Mouse (Mus musculus) ES-E14 (cell line): ENCODE data around the gene Gm13279. TPM values are rescaled to one million over a fixed set of nuclear protein-coding genes. Genes with fewer than 3 reads are reported as not detected.
"Not testable (repeated sequence)": the region's sequence is repeated elsewhere in the genome, so short reads cannot be mapped to it uniquely, and the experiment has no call there.

Experiments used
- DNase-seq: peaks from one replicate; pipeline ENCODE4 v3.0.0-alpha.2; 2013; ENCODE audit warnings: low read depth, low spot score
- H3K27ac ChIP-seq: 2 replicates; pipeline ENCODE4 v1.5.1; 2012; ENCODE audit warnings: low read depth, mild to moderate bottlenecking, low read length, moderate library complexity, mixed read lengths; ENCODE audit not compliant: poor library complexity, insufficient read depth, severe bottlenecking
- H3K36me3 ChIP-seq: 2 replicates; pipeline ENCODE4 v1.6.1; 2012; ENCODE audit warnings: mild to moderate bottlenecking, low read length, moderate library complexity, mixed read lengths; ENCODE audit not compliant: control insufficient read depth, poor library complexity, insufficient read depth, severe bottlenecking
- H3K4me1 ChIP-seq, 2 experiments: fragments of 150-350 bp in 1 of 2; sonication (generic) in 1 of 2; 2 replicates each; pipeline ENCODE4 v1.6.1; 2012; ENCODE audit warnings: low read length in 2 of 2, mild to moderate bottlenecking in 1 of 2, mixed read lengths in 1 of 2; ENCODE audit not compliant: control insufficient read depth in 2 of 2, insufficient read depth in 2 of 2, poor library complexity in 1 of 2
- H3K4me3 ChIP-seq, 2 experiments: fragments of 150-350 bp in 1 of 2; sonication (generic) in 1 of 2; 2 replicates each; pipeline ENCODE4 v1.5.1; 2012; ENCODE audit warnings: low read length in 2 of 2, low read depth in 1 of 2, mild to moderate bottlenecking in 1 of 2, mixed read lengths in 1 of 2; ENCODE audit not compliant: insufficient read depth in 1 of 2, poor library complexity in 1 of 2, severe bottlenecking in 1 of 2
- H3K9ac ChIP-seq: 2 replicates; pipeline ENCODE4 v1.6.1; 2012; ENCODE audit warnings: low read depth, mild to moderate bottlenecking, low read length, mixed read lengths; ENCODE audit not compliant: poor library complexity, insufficient read depth, severe bottlenecking
- H3K9me3 ChIP-seq: fragments of 150-350 bp; sonication (generic); 2 replicates; pipeline ENCODE4 v1.6.1; 2012; ENCODE audit warnings: low read depth, mild to moderate bottlenecking, low read length; ENCODE audit not compliant: control insufficient read depth, insufficient read depth
- in situ Hi-C, 2 experiments: fragments of 600-800 bp; cut with MboI; formaldehyde crosslinking; loops; one replicate each; pipeline ENCODE4 v1.15.1; 2025; ENCODE audit warnings: low sequenced_read_pairs in 2 of 2, inconsistent platforms in 1 of 2; ENCODE audit not compliant: unreplicated experiment in 2 of 2
- total RNA-seq: library from RNA; depleted of rRNA; stranded (reverse); fragments of 300-350 nt; gene quantifications from 2 replicates; pipeline ENCODE4 v1.2.3, GENCODE M21; 2012

The Gm13279 gene
- total RNA-seq, 1 experiment = not detected

DNA sequence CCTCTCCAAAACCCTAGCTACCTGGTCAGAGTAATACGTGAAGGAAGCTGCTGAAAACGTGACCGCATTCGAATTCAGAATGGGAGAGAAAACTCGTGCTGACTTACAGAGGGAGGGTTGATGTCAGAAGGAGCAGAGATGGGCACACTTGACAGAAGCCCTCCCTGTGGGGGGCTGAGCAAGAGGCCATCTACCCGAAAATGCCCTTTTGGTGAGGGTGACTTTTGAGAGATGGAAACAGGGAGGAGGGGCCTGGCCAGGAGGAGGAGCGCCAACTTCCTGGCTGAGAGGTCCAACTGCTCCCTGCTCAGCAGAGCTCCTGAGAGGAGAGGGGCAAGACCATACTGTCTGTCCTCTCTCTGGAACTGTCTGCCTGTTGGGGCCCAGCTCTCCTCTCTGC lies 15.4 kb upstream of the Gm13279 start, which contains the start of gene Ifnz:
Ifnz (plus strand) TSS at position 301 of the 400 bp plus-strand sequence.
- in situ Hi-C loops, H3K27ac ChIP-seq, H3K36me3 ChIP-seq, H3K4me1 ChIP-seq, H3K4me3 ChIP-seq, H3K9ac ChIP-seq, H3K9me3 ChIP-seq, DNase-seq: not testable (repeated sequence)

DNA sequence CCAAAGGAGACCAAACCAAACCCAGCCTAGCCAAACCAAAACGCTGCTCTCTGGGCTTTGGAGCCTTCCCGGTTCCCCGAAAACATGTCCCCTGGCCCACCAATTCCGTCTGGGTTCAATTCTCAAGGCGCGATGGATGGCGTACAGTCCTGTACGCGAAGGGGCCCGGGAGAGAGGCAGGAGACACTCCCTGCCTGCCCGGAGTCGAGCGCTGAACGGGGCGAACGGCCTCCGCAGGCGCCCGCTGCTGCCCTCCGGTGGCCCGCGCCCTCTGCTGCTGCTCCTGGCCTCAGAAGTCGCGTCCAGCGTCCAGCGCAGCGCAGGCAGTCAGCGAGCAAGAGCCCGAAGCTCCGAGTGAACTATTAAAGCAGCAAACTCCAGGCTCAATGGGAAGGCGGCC lies 14.9 kb upstream of the Gm13279 start:
- H3K27ac ChIP-seq, DNase-seq, H3K9ac ChIP-seq, H3K4me1 ChIP-seq, in situ Hi-C loops, H3K36me3 ChIP-seq, H3K4me3 ChIP-seq, H3K9me3 ChIP-seq: not testable (repeated sequence)

DNA sequence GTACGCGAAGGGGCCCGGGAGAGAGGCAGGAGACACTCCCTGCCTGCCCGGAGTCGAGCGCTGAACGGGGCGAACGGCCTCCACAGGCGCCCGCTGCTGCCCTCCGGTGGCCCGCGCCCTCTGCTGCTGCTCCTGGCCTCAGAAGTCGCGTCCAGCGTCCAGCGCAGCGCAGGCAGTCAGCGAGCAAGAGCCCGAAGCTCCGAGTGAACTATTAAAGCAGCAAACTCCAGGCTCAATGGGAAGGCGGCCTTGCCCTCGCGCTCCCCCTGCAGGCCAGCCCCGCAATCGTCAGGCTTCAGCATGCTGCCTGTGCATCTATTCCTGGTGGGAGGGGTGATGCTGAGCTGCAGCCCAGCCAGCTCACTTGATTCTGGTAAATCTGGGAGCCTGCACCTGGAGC lies 11.8 kb upstream of the Gm13279 start, which contains the start of gene Gm13276:
Gm13276 (plus strand) TSS at position 301 of the 400 bp plus-strand sequence.
- DNase-seq, in situ Hi-C loops, H3K27ac ChIP-seq, H3K4me1 ChIP-seq, H3K9me3 ChIP-seq, H3K9ac ChIP-seq, H3K36me3 ChIP-seq, H3K4me3 ChIP-seq: not testable (repeated sequence)

DNA sequence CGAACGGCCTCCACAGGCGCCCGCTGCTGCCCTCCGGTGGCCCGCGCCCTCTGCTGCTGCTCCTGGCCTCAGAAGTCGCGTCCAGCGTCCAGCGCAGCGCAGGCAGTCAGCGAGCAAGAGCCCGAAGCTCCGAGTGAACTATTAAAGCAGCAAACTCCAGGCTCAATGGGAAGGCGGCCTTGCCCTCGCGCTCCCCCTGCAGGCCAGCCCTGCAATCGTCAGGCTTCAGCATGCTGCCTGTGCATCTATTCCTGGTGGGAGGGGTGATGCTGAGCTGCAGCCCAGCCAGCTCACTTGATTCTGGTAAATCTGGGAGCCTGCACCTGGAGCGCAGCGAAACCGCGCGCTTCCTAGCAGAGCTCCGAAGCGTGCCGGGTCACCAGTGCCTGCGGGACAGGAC lies 8.8 kb upstream of the Gm13279 start, which contains the start of gene Gm13277:
Gm13277 (plus strand) TSS at position 231 of the 400 bp plus-strand sequence.
- in situ Hi-C loops, H3K9ac ChIP-seq, DNase-seq, H3K36me3 ChIP-seq, H3K4me1 ChIP-seq, H3K27ac ChIP-seq, H3K9me3 ChIP-seq, H3K4me3 ChIP-seq: not testable (repeated sequence)

DNA sequence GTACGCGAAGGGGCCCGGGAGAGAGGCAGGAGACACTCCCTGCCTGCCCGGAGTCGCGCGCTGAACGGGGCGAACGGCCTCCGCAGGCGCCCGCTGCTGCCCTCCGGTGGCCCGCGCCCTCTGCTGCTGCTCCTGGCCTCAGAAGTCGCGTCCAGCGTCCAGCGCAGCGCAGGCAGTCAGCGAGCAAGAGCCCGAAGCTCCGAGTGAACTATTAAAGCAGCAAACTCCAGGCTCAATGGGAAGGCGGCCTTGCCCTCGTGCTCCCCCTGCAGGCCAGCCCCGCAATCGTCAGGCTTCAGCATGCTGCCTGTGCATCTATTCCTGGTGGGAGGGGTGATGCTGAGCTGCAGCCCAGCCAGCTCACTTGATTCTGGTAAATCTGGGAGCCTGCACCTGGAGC lies 5.9 kb upstream of the Gm13279 start, which contains the start of gene Gm13278:
Gm13278 (plus strand) TSS at position 301 of the 400 bp plus-strand sequence.
- H3K27ac ChIP-seq, H3K9ac ChIP-seq, H3K4me1 ChIP-seq, H3K9me3 ChIP-seq, H3K36me3 ChIP-seq, H3K4me3 ChIP-seq, DNase-seq, in situ Hi-C loops: not testable (repeated sequence)

DNA sequence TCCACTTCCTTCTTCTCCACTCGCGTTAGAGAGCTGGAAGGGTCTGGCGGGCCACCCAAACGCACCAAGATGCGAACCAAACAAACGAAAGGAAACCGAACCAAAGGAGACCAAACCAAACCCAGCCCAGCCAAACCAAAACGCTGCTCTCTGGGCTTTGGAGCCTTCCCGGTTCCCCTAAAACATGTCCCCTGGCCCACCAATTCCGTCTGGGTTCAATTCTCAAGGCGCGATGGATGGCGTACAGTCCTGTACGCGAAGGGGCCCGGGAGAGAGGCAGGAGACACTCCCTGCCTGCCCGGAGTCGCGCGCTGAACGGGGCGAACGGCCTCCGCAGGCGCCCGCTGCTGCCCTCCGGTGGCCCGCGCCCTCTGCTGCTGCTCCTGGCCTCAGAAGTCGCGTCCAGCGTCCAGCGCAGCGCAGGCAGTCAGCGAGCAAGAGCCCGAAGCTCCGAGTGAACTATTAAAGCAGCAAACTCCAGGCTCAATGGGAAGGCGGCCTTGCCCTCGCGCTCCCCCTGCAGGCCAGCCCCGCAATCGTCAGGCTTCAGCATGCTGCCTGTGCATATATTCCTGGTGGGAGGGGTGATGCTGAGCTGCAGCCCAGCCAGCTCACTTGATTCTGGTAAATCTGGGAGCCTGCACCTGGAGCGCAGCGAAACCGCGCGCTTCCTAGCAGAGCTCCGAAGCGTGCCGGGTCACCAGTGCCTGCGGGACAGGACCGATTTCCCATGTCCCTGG lies 3.1 kb upstream of the Gm13279 start, which contains the start of gene Gm13275:
Gm13275 (plus strand) TSS at position 552 of the 740 bp plus-strand sequence.
- H3K9me3 ChIP-seq, H3K4me1 ChIP-seq, DNase-seq, H3K36me3 ChIP-seq, in situ Hi-C loops, H3K27ac ChIP-seq, H3K4me3 ChIP-seq, H3K9ac ChIP-seq: not testable (repeated sequence)

DNA sequence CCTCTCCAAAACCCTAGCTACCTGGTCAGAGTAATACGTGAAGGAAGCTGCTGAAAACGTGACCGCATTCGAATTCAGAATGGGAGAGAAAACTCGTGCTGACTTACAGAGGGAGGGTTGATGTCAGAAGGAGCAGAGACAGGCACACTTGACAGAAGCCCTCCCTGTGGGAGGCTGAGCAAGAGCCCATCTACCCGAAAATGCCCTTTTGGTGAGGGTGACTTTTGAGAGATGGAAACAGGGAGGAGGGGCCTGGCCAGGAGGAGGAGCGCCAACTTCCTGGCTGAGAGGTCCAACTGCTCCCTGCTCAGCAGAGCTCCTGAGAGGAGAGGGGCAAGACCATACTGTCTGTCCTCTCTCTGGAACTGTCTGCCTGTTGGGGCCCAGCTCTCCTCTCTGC lies 2.2 kb downstream of the Gm13279 start, which contains the start of gene Gm13285:
Gm13285 (plus strand) TSS at position 301 of the 400 bp plus-strand sequence.
- H3K9ac ChIP-seq, DNase-seq, H3K36me3 ChIP-seq, H3K4me3 ChIP-seq, in situ Hi-C loops, H3K27ac ChIP-seq, H3K4me1 ChIP-seq, H3K9me3 ChIP-seq: not testable (repeated sequence)

DNA sequence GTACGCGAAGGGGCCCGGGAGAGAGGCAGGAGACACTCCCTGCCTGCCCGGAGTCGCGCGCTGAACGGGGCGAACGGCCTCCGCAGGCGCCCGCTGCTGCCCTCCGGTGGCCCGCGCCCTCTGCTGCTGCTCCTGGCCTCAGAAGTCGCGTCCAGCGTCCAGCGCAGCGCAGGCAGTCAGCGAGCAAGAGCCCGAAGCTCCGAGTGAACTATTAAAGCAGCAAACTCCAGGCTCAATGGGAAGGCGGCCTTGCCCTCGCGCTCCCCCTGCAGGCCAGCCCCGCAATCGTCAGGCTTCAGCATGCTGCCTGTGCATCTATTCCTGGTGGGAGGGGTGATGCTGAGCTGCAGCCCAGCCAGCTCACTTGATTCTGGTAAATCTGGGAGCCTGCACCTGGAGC lies 5.8 kb downstream of the Gm13279 start, which contains the start of gene Gm13287:
Gm13287 (plus strand) TSS at position 301 of the 400 bp plus-strand sequence.
- H3K9me3 ChIP-seq, H3K9ac ChIP-seq, DNase-seq, in situ Hi-C loops, H3K4me3 ChIP-seq, H3K36me3 ChIP-seq, H3K4me1 ChIP-seq, H3K27ac ChIP-seq: not testable (repeated sequence)
